8 mouse cellular contexts compared by ENCODE assay signal in genomic region chr13:38960063-38961050, GRCm38 (mm10). TPM values are rescaled to one million over a fixed set of nuclear protein-coding genes. Genes with fewer than 3 reads are reported as not detected.
DNase-seq lines count a peak whose midpoint lies in the region; ATAC-seq and TF ChIP-seq lines count a peak whose summit lies in the region.

Gene Slc35b3, minus strand, starts transcription at chr13:38960875.

- no peak for TF ChIP-seq CTCF in heart, adult 2 months (IDR thresholded peaks at IDR 0.05)
- no peak for TF ChIP-seq CTCF in midbrain, postnatal 0 days (IDR thresholded peaks at IDR 0.05)

- WGBS in embryonic facial prominence, embryonic 13.5 days: 1% methylated on average over 65 of the region's 67 CpGs
- WGBS in heart, adult 2 months: 1% methylated on average over 60 of the region's 67 CpGs
- WGBS in limb, embryonic 14.5 days: 5% methylated on average over 44 of the region's 67 CpGs
- WGBS in midbrain, postnatal 0 days: 1% methylated on average over 67 of the region's 67 CpGs

- H3K9ac ChIP-seq in embryonic facial prominence, embryonic 13.5 days: peak within 1 kb of the TSS; percentile 86
- peak within 1 kb of the TSS; percentile 93 for H3K9ac ChIP-seq in heart, adult 2 months (ENCODE audit: low read depth, low read length)
- H3K9ac ChIP-seq in limb, embryonic 14.5 days (ENCODE audit: low read depth, low read length, severe bottlenecking): peak within 1 kb of the TSS; percentile 86
- H3K9ac ChIP-seq in midbrain, postnatal 0 days (replicated peaks; ENCODE audit: low read length, poor library complexity, severe bottlenecking): peak within 1 kb of the TSS; percentile 67

- H3K9me3 ChIP-seq in embryonic facial prominence, embryonic 13.5 days: no peaks in the 10 kb centered on the region
- no peaks in the 10 kb centered on the region for H3K9me3 ChIP-seq in limb, embryonic 14.5 days (ENCODE audit: control insufficient read depth, low read length)
- H3K9me3 ChIP-seq in midbrain, postnatal 0 days (ENCODE audit: low read length): no peaks in the 10 kb centered on the region

- H3K4me2 ChIP-seq in embryonic facial prominence, embryonic 13.5 days: peak within 1 kb of the TSS; percentile 72
- H3K4me2 ChIP-seq in limb, embryonic 14.5 days (replicated peaks; ENCODE audit: low read depth, low read length, severe bottlenecking): peak within 1 kb of the TSS; percentile 65
- H3K4me2 ChIP-seq in midbrain, postnatal 0 days (ENCODE audit: low read depth, low read length, poor library complexity, severe bottlenecking): peak within 1 kb of the TSS; percentile 65

- H3K4me3 ChIP-seq in embryonic facial prominence, embryonic 13.5 days: peak within 1 kb of the TSS; percentile 91
- peak within 1 kb of the TSS; percentile 94 for H3K4me3 ChIP-seq in heart, adult 2 months
- peak within 1 kb of the TSS; percentile 88 for H3K4me3 ChIP-seq in limb, embryonic 14.5 days (replicated peaks; ENCODE audit: low read length)
- peak within 1 kb of the TSS; percentile 86 for H3K4me3 ChIP-seq in midbrain, postnatal 0 days (ENCODE audit: low read depth, low read length)

- TF ChIP-seq EP300 in heart, adult 2 months (IDR thresholded peaks at IDR 0.05; ENCODE audit: insufficient read depth, low read depth, low read length): 0 out of 2 replicates have a peak, but pooled peaks have one; percentile 26

- peak; percentile 93 for ATAC-seq in embryonic facial prominence, embryonic 13.5 days (ENCODE audit: insufficient number of reproducible peaks, insufficient read depth, low FRiP score, low TSS enrichment, low read depth)
- peak; percentile 99 for ATAC-seq in limb, embryonic 14.5 days (ENCODE audit: low FRiP score, low read depth)
- peak; percentile 98 for ATAC-seq in midbrain, postnatal 0 days (ENCODE audit: low FRiP score)

- H3K27ac ChIP-seq in embryonic facial prominence, embryonic 13.5 days: peak within 1 kb of the TSS; percentile 68
- peak within 1 kb of the TSS; percentile 76 for H3K27ac ChIP-seq in heart, adult 2 months
- H3K27ac ChIP-seq in limb, embryonic 14.5 days (replicated peaks; ENCODE audit: low read depth, low read length): peak within 1 kb of the TSS; percentile 77
- peak within 1 kb of the TSS; percentile 73 for H3K27ac ChIP-seq in midbrain, postnatal 0 days (ENCODE audit: low read depth, low read length)

- TF ChIP-seq POLR2A in heart, adult 2 months (IDR thresholded peaks at IDR 0.05; ENCODE audit: insufficient read depth, low read depth, low read length): peak; percentile 77
- TF ChIP-seq POLR2A in limb, embryonic 14.5 days (IDR thresholded peaks at IDR 0.05; ENCODE audit: borderline replicate concordance, extremely low read depth, insufficient read depth, insufficient read length): 0 out of 2 replicates have a peak, but pooled peaks have one; percentile 67

- H3K36me3 ChIP-seq in embryonic facial prominence, embryonic 13.5 days: 0 out of 2 replicates have a peak, but pooled peaks cover 3% of the 10 kb centered on the region
- H3K36me3 ChIP-seq in heart, adult 2 months (ENCODE audit: control insufficient read depth, insufficient read depth, low read length): peaks cover 4% of the 10 kb centered on the region
- peaks cover 3% of the 10 kb centered on the region; the same call in 1 of the 2 replicates for H3K36me3 ChIP-seq in limb, embryonic 14.5 days (ENCODE audit: control insufficient read depth, insufficient read depth, low read length)
- no peaks in the 10 kb centered on the region for H3K36me3 ChIP-seq in midbrain, postnatal 0 days (ENCODE audit: insufficient read depth, low read length)

- intact Hi-C loops in heart, adult 2 months (cut with DNase I): no loop called here

- no peaks in the 10 kb centered on the region for H3K27me3 ChIP-seq in embryonic facial prominence, embryonic 13.5 days
- H3K27me3 ChIP-seq in heart, adult 2 months (ENCODE audit: control insufficient read depth, insufficient read depth, low read length): no peaks in the 10 kb centered on the region
- H3K27me3 ChIP-seq in limb, embryonic 14.5 days (ENCODE audit: control insufficient read depth, insufficient read depth, low read length): no peaks in the 10 kb centered on the region
- no peaks in the 10 kb centered on the region for H3K27me3 ChIP-seq in midbrain, postnatal 0 days (ENCODE audit: insufficient read depth, low read length)

- H3K4me1 ChIP-seq in embryonic facial prominence, embryonic 13.5 days: peaks cover 20% of the 10 kb centered on the region
- peaks cover 6% of the 10 kb centered on the region for H3K4me1 ChIP-seq in heart, adult 2 months (ENCODE audit: control insufficient read depth, insufficient read depth, low read length)
- peaks cover 12% of the 10 kb centered on the region; the same call in 1 of the 2 replicates for H3K4me1 ChIP-seq in limb, embryonic 14.5 days (ENCODE audit: control insufficient read depth, insufficient read depth, low read length)
- no peaks in the 10 kb centered on the region; the same call in 1 of the 2 replicates for H3K4me1 ChIP-seq in midbrain, postnatal 0 days (ENCODE audit: insufficient read depth, low read length)

- peaks cover 2% of the 10 kb centered on the region; the same call in 1 of the 2 replicates for H3K79me2 ChIP-seq in heart, adult 2 months (replicated peaks; ENCODE audit: control insufficient read depth, insufficient read depth, low read length)

- peak; percentile 95 for DNase-seq in 3134 (ENCODE audit: extremely low read depth, insufficient read length, low spot score)
- peak; percentile 90 to 93 for DNase-seq in adrenal gland, postnatal 36 days
- DNase-seq in heart, adult 2 months: peak; percentile 89 to 91
- peak; percentile 78 to 84 for DNase-seq in kidney, adult 8-10 months
- peak; percentile 79 for DNase-seq in limb, embryonic 14.5 days (ENCODE audit: low spot score)
- peak; percentile 88 for DNase-seq in midbrain, postnatal 0 days (ENCODE audit: low spot score)
- peak; percentile 70 to 76 for DNase-seq in spleen, postnatal 14 days (ENCODE audit: low spot score in 2 of 2)

RNA-seq across cellular contexts. Expression of gene Slc35b3, which starts in this region (rescaled TPM):
- 10 to 100 TPM; 29.6 to 30.3 TPM for total RNA-seq in adrenal gland, postnatal 36 days (2021)
- polyA plus RNA-seq in embryonic facial prominence, embryonic 13.5 days (2015; fragmentation: Nextera tagmentation; extraction: Ambion mirVana): 44.1 and 45.0 TPM in 2 replicates
- total RNA-seq in heart, adult 2 months (2021): 1 to 10 TPM; 3.5 to 4.8 TPM
- polyA plus RNA-seq in heart, adult 2 months (2012; rRNA removed): 5.3 and 12.6 TPM in 2 replicates
- polyA plus RNA-seq in limb, embryonic 14.5 days (2012; rRNA removed): 43.2 and 45.5 TPM in 2 replicates
- polyA plus RNA-seq in limb, embryonic 14.5 days (2014; fragmentation: Nextera tagmentation; extraction: Ambion mirVana): 42.0 and 44.4 TPM in 2 replicates
- total RNA-seq in midbrain, postnatal 0 days (2014; rRNA removed): 17.0 and 32.3 TPM in 2 replicates
- polyA plus RNA-seq in midbrain, postnatal 0 days (2015; fragmentation: Nextera tagmentation; extraction: Ambion mirVana): 27.2 and 28.3 TPM in 2 replicates

Comparison
In these comparisons a context has a peak if more than half of its experiments do, and no peak if none do; other contexts are left out.
1. Peak in every context shown above with its lines: DNase-seq, ATAC-seq, H3K4me3 ChIP-seq and H3K27ac ChIP-seq.